7 mouse cellular contexts compared by ENCODE assay signal in the genomic region with DNA sequence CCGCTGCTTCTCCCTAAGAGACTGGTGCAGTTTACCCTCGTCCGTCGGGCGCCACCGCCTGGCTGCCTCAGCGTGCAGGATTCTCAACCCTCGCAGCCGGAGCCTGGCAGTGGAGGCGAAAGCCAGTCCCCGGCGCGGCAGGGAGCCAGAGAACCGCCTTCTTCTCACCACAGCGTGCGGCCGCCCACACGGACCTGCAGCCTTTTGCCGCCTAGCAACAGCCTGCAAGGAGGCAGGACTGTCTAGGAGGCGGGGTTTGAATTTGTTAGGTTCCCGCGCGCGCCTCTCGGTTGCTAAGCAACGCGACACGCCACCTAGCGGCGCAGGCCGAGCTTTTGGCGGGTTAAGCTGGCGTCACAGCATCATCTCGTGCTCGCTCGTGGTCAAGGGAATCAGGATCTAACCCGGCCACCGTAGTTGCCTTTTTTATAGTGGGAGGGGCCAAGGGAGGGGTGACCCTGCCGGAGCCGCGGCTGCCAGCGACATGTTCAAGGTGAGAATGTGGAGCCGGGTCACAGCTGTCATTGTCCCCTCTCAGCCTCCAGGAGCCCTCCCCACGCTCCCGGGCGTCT. TPM values are rescaled to one million over a fixed set of nuclear protein-coding genes. Genes with fewer than 3 reads are reported as not detected.
DNase-seq lines count a peak whose midpoint lies in the region; ATAC-seq lines count a peak whose summit lies in the region.

A gene (minus strand): TSS at position 108 of the 572 bp plus-strand sequence.
A gene (plus strand): TSS at position 448 of the 572 bp plus-strand sequence.

- ATAC-seq in embryonic facial prominence, embryonic 11.5 days (replicated peaks; ENCODE audit: insufficient number of reproducible peaks, low FRiP score, low TSS enrichment, low read depth) = peak; percentile 98
- ATAC-seq in granulocyte monocyte progenitor cell, adult 5-6 weeks (replicated peaks; ENCODE audit: poor library complexity, severe bottlenecking) = peak; percentile 96
- ATAC-seq in midbrain, embryonic 13.5 days = peak; percentile 99

- no peak within 1 kb of the TSS for H3K27ac ChIP-seq in embryonic facial prominence, embryonic 11.5 days (replicated peaks; ENCODE audit: low read depth, low read length)
- peak within 1 kb of the TSS; percentile 83 for H3K27ac ChIP-seq in limb, embryonic 10.5 days
- peak within 1 kb of the TSS; percentile 51; the same call in 1 of the 2 replicates for H3K27ac ChIP-seq in midbrain, embryonic 13.5 days

- H3K4me2 ChIP-seq in embryonic facial prominence, embryonic 11.5 days (ENCODE audit: low read depth, low read length) = peak within 1 kb of the TSS; percentile 37
- peak within 1 kb of the TSS; percentile 50 for H3K4me2 ChIP-seq in midbrain, embryonic 13.5 days (replicated peaks)

- no peaks in the 10 kb centered on the region for H3K36me3 ChIP-seq in embryonic facial prominence, embryonic 11.5 days (replicated peaks; ENCODE audit: control insufficient read depth, insufficient read depth, low read depth, low read length)
- no peaks in the 10 kb centered on the region for H3K36me3 ChIP-seq in limb, embryonic 10.5 days
- no peaks in the 10 kb centered on the region for H3K36me3 ChIP-seq in midbrain, embryonic 13.5 days

- H3K4me1 ChIP-seq in embryonic facial prominence, embryonic 11.5 days (ENCODE audit: control insufficient read depth, insufficient read depth, low read length) = no peaks in the 10 kb centered on the region
- H3K4me1 ChIP-seq in limb, embryonic 10.5 days = no peaks in the 10 kb centered on the region
- H3K4me1 ChIP-seq in midbrain, embryonic 13.5 days (replicated peaks) = peaks cover 10% of the 10 kb centered on the region

- H3K27me3 ChIP-seq in embryonic facial prominence, embryonic 11.5 days (ENCODE audit: control insufficient read depth, insufficient read depth, low read length) = peaks cover 22% of the 10 kb centered on the region
- peaks cover 96% of the 10 kb centered on the region for H3K27me3 ChIP-seq in limb, embryonic 10.5 days (ENCODE audit: low read depth, poor library complexity, severe bottlenecking)
- peaks cover 83% of the 10 kb centered on the region for H3K27me3 ChIP-seq in midbrain, embryonic 13.5 days

- H3K4me3 ChIP-seq in embryonic facial prominence, embryonic 11.5 days (ENCODE audit: low read depth, low read length) = peak within 1 kb of the TSS; percentile 53
- H3K4me3 ChIP-seq in limb, embryonic 10.5 days = peak within 1 kb of the TSS; percentile 65
- H3K4me3 ChIP-seq in midbrain, embryonic 13.5 days (replicated peaks) = peak within 1 kb of the TSS; percentile 58

- 15% methylated on average over 46 of the region's 46 CpGs for WGBS in embryonic facial prominence, embryonic 11.5 days
- WGBS in limb, embryonic 10.5 days = 12% methylated on average over 46 of the region's 46 CpGs
- WGBS in midbrain, embryonic 13.5 days = 24% methylated on average over 46 of the region's 46 CpGs

- no peaks in the 10 kb centered on the region for H3K9me3 ChIP-seq in embryonic facial prominence, embryonic 11.5 days (replicated peaks; ENCODE audit: control insufficient read depth, low read length)
- no peaks in the 10 kb centered on the region for H3K9me3 ChIP-seq in limb, embryonic 10.5 days (replicated peaks)
- H3K9me3 ChIP-seq in midbrain, embryonic 13.5 days = no peaks in the 10 kb centered on the region

- peak; percentile 97 for DNase-seq in adrenal gland, postnatal 14 days
- peak; percentile 95 for DNase-seq in embryonic facial prominence, embryonic 11.5 days (ENCODE audit: low spot score)
- peak; percentile 98 for DNase-seq in kidney, adult 11 months
- DNase-seq in limb, embryonic 10.5 days (ENCODE audit: low spot score) = peak; percentile 97
- DNase-seq in spleen, adult 12 weeks (ENCODE audit: low spot score) = peak; percentile 95

- H3K9ac ChIP-seq in embryonic facial prominence, embryonic 11.5 days (replicated peaks; ENCODE audit: low read length) = peak within 1 kb of the TSS; percentile 47
- H3K9ac ChIP-seq in midbrain, embryonic 13.5 days (replicated peaks) = peak within 1 kb of the TSS; percentile 69

RNA-seq across cellular contexts. Expression of the first gene that starts in this region (rescaled TPM):
- not detected in 2 replicates for total RNA-seq in adrenal gland, postnatal 14 days (2021)
- polyA plus RNA-seq in embryonic facial prominence, embryonic 11.5 days (2014; fragmentation: Nextera tagmentation; extraction: Ambion mirVana) = 0.07 TPM in 1 of 2 replicates, not detected in the other
- total RNA-seq in granulocyte monocyte progenitor cell, adult 5-6 weeks (2014; fragmentation: Nextera tagmentation) = not detected in 2 replicates
- not detected in 2 replicates for total RNA-seq in granulocyte monocyte progenitor cell, adult 5-6 weeks (2017)
- 0.09 and 0.10 TPM in 2 replicates for polyA plus RNA-seq in limb, embryonic 10.5 days (2016; fragmentation: Nextera tagmentation; extraction: Ambion mirVana)
- polyA plus RNA-seq in midbrain, embryonic 13.5 days (2015; fragmentation: Nextera tagmentation; extraction: Ambion mirVana) = 0.10 and 0.15 TPM in 2 replicates

RNA-seq across cellular contexts. Expression of the second gene that starts in this region (rescaled TPM):
- total RNA-seq in adrenal gland, postnatal 14 days (2021) = 123 and 127 TPM in 2 replicates
- polyA plus RNA-seq in embryonic facial prominence, embryonic 11.5 days (2014; fragmentation: Nextera tagmentation; extraction: Ambion mirVana) = 116 and 118 TPM in 2 replicates
- 22.9 and 47.4 TPM in 2 replicates for total RNA-seq in granulocyte monocyte progenitor cell, adult 5-6 weeks (2014; fragmentation: Nextera tagmentation)
- 18.1 and 19.5 TPM in 2 replicates for total RNA-seq in granulocyte monocyte progenitor cell, adult 5-6 weeks (2017)
- 109 and 112 TPM in 2 replicates for polyA plus RNA-seq in limb, embryonic 10.5 days (2016; fragmentation: Nextera tagmentation; extraction: Ambion mirVana)
- 128 and 135 TPM in 2 replicates for polyA plus RNA-seq in midbrain, embryonic 13.5 days (2015; fragmentation: Nextera tagmentation; extraction: Ambion mirVana)
